Mouse (Mus musculus) C2C12 (cell line): ENCODE results near the gene Sod3. TPM values are rescaled to one million over a fixed set of nuclear protein-coding genes. Genes with fewer than 3 reads are reported as not detected.

Experiments used
- H3K27me3 ChIP-seq: one replicate; pipeline ENCODE4 v1.6.1; 2011; ENCODE audit not compliant: control insufficient read depth, insufficient read depth, insufficient read length
- H3K36me3 ChIP-seq: one replicate; pipeline ENCODE4 v1.6.1; 2011; ENCODE audit not compliant: control insufficient read depth, insufficient read depth
- H3K4me3 ChIP-seq: one replicate; pipeline ENCODE4 v1.5.1; 2011; ENCODE audit warnings: mild to moderate bottlenecking, control low read depth; ENCODE audit not compliant: poor library complexity, insufficient read depth, severe bottlenecking
- H3K79me2 ChIP-seq: one replicate; pipeline ENCODE4 v1.6.1; 2011; ENCODE audit not compliant: control insufficient read depth, insufficient read depth
- H3K79me3 ChIP-seq: one replicate; pipeline ENCODE4 v1.6.1; 2011; ENCODE audit warnings: low read depth, control low read depth
- H3ac ChIP-seq: one replicate; pipeline ENCODE3; 2011; ENCODE audit warnings: low read depth; ENCODE audit not compliant: control insufficient read depth, insufficient read length
- CEBPB ChIP-seq: IDR thresholded peaks from one replicate; pipeline ENCODE4 v1.6.1; 2011; ENCODE audit warnings: low read depth, mild to moderate bottlenecking, control low read depth, moderate library complexity
- CTCF ChIP-seq: IDR thresholded peaks from one replicate; pipeline ENCODE4 v1.5.1; 2011; ENCODE audit not compliant: control insufficient read depth, insufficient read depth, insufficient read length
- FOSL1 ChIP-seq: IDR thresholded peaks from one replicate; pipeline ENCODE4 v1.8.0; 2011; ENCODE audit warnings: mild to moderate bottlenecking, low read length; ENCODE audit not compliant: poor library complexity, insufficient read depth, severe bottlenecking
- MAX ChIP-seq: IDR thresholded peaks from one replicate; pipeline ENCODE4 v1.6.1; 2011; ENCODE audit warnings: mild to moderate bottlenecking, control low read depth
- MYOD1 ChIP-seq: IDR thresholded peaks from one replicate; pipeline ENCODE4 v1.6.1; 2011; ENCODE audit warnings: low read depth; ENCODE audit not compliant: control insufficient read depth, insufficient read length
- MYOG ChIP-seq: IDR thresholded peaks from one replicate; pipeline ENCODE4 v1.6.1; 2011; ENCODE audit not compliant: control insufficient read depth, insufficient read length; ENCODE audit errors: extremely low read depth
- USF1 ChIP-seq: IDR thresholded peaks from one replicate; pipeline ENCODE4 v1.6.1; 2011; ENCODE audit warnings: low read depth, mild to moderate bottlenecking, control low read depth, moderate library complexity
- long read RNA-seq, 2 experiments: library from polyadenylated mRNA; unstranded; transcript quantifications; one replicate each; pipeline ENCODE4 v2.0.0; 2019 to 2020
- polyA plus RNA-seq: library from polyadenylated mRNA; unstranded; fragments of >200 nt; fragmentation: generic; extraction: Trizol; gene quantifications from one replicate; pipeline ENCODE4 v1.2.1, GENCODE M21; 2012; ENCODE audit warnings: missing spikeins

Gene Sod3
- 1.8 TPM for polyA plus RNA-seq
- long read RNA-seq, experiment 1, transcript Sod3-201 (2 exons, 3,738 nt): major isoform, 135 of 159 reads
- long read RNA-seq, experiment 1, partial matches to known transcripts: 19 of 159 reads
- long read RNA-seq, experiment 1, other reads (novel, unspliced or antisense): 5 of 159 reads
- long read RNA-seq, experiment 2, transcript Sod3-201 (2 exons, 3,738 nt): major isoform, 35 of 36 reads
- long read RNA-seq, experiment 2, partial matches to known transcripts: 0 of 36 reads
- long read RNA-seq, experiment 2, other reads (novel, unspliced or antisense): 1 of 36 reads

DNA sequence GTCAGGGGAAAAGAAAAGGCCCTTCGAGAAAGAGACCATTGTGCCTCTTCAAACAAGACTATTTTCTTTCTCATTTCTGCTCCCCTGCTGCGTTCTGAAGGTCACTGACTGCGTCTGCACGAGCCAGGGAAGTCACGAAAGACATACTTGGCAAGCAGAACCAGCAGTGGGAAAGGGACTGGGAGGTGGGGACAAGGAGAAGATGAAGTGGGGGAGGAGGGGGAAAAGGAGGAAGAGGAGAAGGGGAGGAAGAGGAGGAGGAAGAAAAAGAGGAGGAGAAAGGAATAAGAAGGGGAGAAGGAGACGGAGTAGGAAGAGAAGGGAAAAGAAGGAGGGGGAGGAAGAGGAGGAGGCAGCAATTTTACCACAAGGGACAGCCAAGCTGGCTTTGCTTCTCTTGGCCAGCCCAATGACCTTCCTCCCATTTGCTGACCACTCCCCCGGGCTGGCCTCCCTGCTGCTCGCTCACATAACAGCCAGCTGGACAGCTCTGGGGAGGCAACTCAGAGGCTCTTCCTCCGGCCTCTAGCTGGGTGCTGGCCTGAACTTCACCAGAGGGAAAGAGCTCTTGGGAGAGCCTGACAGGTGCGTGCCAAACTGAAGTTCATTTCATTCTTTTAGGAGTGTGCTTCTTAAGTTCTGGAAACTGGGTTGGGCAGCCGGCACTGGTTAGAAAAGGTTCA lies at the start of gene Sod3:
Gene Sod3 (plus strand): TSS at position 324 of the 683 bp plus-strand sequence.
- H3ac ChIP-seq: no peak within 1 kb of the TSS
- no peaks in the 10 kb centered on the region for H3K79me3 ChIP-seq
- no peaks in the 10 kb centered on the region for H3K27me3 ChIP-seq
- H3K4me3 ChIP-seq: no peak within 1 kb of the TSS
- TF ChIP-seq MYOD1 (no peak), MAX (no peak), MYOG (no peak), USF1 (no peak), FOSL1 (no peak), CTCF (no peak), CEBPB (no peak)
- no peaks in the 10 kb centered on the region for H3K79me2 ChIP-seq
- no peaks in the 10 kb centered on the region for H3K36me3 ChIP-seq

DNA sequence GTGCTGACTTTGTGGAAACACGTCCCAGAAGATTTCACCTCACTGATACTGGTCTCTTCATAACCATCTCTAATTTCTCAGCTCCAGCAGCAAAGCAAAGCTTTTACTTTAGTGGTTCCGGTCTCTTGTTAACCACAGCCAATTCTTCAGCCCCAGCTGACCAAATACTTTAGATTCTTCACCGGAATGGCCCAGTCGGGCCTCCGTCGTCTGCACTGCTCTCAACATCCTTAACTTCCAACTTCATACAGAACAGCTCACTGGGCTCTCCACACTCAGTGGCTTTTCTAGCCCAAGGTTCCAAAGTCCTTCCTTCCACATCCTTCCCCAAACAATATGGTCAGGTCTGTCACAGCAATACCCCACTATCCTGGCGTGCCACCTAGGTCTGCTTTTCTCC lies 46.7 kb upstream of the Sod3 start:
- no peaks in the 10 kb centered on the region for H3K79me2 ChIP-seq
- TF ChIP-seq FOSL1: no peak
- H3K36me3 ChIP-seq: no peaks in the 10 kb centered on the region
- no peaks in the 10 kb centered on the region for H3K27me3 ChIP-seq
- H3K79me3 ChIP-seq: no peaks in the 10 kb centered on the region
- no peak overlapping the region for H3ac ChIP-seq
- H3K4me3 ChIP-seq: no peak overlapping the region

DNA sequence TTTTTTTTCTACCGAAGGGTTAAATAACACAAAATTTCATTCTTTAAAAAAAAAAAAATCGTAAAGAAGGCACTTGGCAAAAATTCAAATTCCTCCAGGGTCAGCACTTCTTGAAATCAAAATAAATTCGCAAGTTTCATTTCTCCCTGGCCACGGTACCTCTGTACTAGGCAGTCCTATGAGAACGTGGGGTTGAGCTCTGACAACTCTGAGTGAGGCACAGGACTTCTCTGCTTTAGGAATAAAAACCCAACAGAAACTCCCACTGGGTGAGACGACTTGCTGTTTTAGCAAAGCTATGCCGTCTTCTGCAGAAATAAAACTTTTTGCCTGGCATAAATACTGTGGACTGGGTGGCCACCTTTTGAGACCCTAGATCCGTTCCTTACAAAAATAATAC lies 44.1 kb upstream of the Sod3 start:
- H3K79me2 ChIP-seq: no peaks in the 10 kb centered on the region
- no peaks in the 10 kb centered on the region for H3K27me3 ChIP-seq
- TF ChIP-seq FOSL1: no peak
- no peak for TF ChIP-seq MYOD1
- no peak for TF ChIP-seq MYOG
- TF ChIP-seq CEBPB: no peak
- TF ChIP-seq MAX: no peak
- no peak for TF ChIP-seq USF1
- no peak for TF ChIP-seq CTCF
- no peaks in the 10 kb centered on the region for H3K79me3 ChIP-seq
- no peak overlapping the region for H3ac ChIP-seq
- no peak overlapping the region for H3K4me3 ChIP-seq
- no peaks in the 10 kb centered on the region for H3K36me3 ChIP-seq

DNA sequence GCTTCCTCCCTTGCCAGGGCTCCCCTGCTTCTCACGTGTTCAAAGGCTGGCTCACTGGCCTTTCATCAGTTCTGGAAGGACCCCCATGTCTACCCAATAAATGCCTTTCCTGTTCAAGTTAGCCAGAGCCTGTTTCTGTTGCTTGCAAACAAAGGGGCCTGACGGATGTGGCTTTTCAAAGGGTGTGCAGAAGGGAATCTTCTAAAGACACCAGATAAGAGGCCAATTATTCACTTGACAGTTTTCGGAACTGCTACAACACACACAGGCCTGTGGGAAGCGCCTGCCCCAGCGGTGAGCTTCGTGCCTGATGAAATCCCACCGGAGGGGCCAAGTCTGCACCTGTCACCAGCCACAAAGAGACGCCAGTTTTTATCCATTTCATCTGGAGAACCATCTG lies 31.5 kb upstream of the Sod3 start:
- Histone ChIP-seq H3K27me3 (no peaks in the 10 kb centered on the region), H3K79me2 (no peaks in the 10 kb centered on the region), H3K36me3 (no peaks in the 10 kb centered on the region), H3K79me3 (no peaks in the 10 kb centered on the region), H3ac (no peak overlapping the region), H3K4me3 (no peak overlapping the region)
- TF ChIP-seq MYOD1 (no peak), MYOG (no peak), CTCF (no peak), CEBPB (no peak), FOSL1 (no peak), USF1 (no peak)

DNA sequence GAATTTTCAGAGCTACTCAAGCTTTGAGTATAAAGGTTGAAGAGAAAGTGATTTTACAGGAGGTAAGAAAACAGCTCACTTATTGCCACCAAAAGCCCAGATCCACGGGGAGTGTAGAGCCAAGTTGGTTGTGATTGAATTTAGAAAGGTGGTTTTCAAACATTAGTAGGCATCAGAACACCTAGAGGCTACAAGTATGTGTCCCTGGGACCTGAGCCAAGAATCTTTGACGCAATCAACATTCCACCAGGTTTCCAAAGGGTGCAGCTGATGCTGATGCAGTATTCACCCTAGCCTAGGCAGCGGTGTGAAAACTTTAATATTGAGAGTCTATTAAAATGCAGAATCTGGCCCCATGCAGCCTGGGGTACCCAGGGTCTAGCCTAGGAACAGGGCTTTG lies 28.0 kb upstream of the Sod3 start:
- Histone ChIP-seq H3K79me3 (no peaks in the 10 kb centered on the region), H3ac (no peak overlapping the region), H3K27me3 (no peaks in the 10 kb centered on the region), H3K79me2 (no peaks in the 10 kb centered on the region), H3K36me3 (no peaks in the 10 kb centered on the region), H3K4me3 (no peak overlapping the region)
- TF ChIP-seq CTCF (no peak), MYOG (no peak), MYOD1 (no peak), USF1 (no peak), MAX (no peak), CEBPB (no peak)

DNA sequence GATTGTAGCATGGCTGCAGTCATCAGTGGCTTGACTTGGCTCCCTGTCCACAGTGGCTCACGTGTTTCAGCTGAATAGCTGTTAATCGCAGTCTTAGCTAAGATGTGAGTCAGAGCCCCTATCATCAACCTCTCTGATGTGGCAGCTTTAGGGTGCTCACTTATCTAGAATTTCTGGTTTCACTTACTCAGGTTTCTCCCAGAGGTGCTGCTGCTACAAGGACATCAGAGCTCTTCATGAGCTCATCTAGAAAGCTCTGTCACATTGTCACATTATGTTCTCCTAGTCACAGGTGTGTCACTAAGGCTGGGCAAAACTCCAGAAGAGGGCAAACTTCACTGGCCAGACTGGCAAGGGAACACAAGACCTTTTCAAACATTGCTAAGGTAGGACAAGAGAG lies 24.5 kb upstream of the Sod3 start:
- no peaks in the 10 kb centered on the region for H3K27me3 ChIP-seq
- H3K36me3 ChIP-seq: no peaks in the 10 kb centered on the region
- TF ChIP-seq MAX (no peak), USF1 (no peak), MYOD1 (no peak), FOSL1 (no peak), CTCF (no peak), CEBPB (no peak)
- H3K4me3 ChIP-seq: no peak overlapping the region
- no peak overlapping the region for H3ac ChIP-seq
- H3K79me2 ChIP-seq: no peaks in the 10 kb centered on the region
- H3K79me3 ChIP-seq: no peaks in the 10 kb centered on the region
